Mouse (Mus musculus) forebrain, embryonic 16.5 days (tissue): ENCODE results near the gene Rbm4b. TPM values are rescaled to one million over a fixed set of nuclear protein-coding genes. Genes with fewer than 3 reads are reported as not detected.

Experiments
- ATAC-seq: fragments of 200-750 bp; cut with Nextera tagmentation; 2 replicates; pipeline ENCODE4 v1.8.0; 2017; ENCODE audit warnings: mild to moderate bottlenecking, moderate library complexity
- H3K27ac ChIP-seq: fragments of 300-500 bp; sonication (generic); 2 replicates; pipeline ENCODE4 v1.5.1; 2014; ENCODE audit warnings: low read length, control low read depth
- H3K27me3 ChIP-seq: fragments of 300-500 bp; sonication (generic); replicated peaks from 2 replicates; pipeline ENCODE4 v1.6.1; 2014; ENCODE audit warnings: low read length; ENCODE audit not compliant: control insufficient read depth, insufficient read depth
- H3K36me3 ChIP-seq: fragments of 300-500 bp; sonication (generic); 2 replicates; pipeline ENCODE4 v1.6.1; 2014; ENCODE audit not compliant: control insufficient read depth, insufficient read depth
- H3K4me1 ChIP-seq: fragments of 300-500 bp; sonication (generic); replicated peaks from 2 replicates; pipeline ENCODE4 v1.6.1; 2014; ENCODE audit warnings: low read length; ENCODE audit not compliant: control insufficient read depth, insufficient read depth
- H3K4me2 ChIP-seq: fragments of 300-500 bp; sonication (generic); 2 replicates; pipeline ENCODE4 v1.6.1; 2014; ENCODE audit warnings: mild to moderate bottlenecking, low read length, control low read depth
- H3K4me3 ChIP-seq: fragments of 300-500 bp; sonication (generic); replicated peaks from 2 replicates; pipeline ENCODE4 v1.5.1; 2014; ENCODE audit warnings: mild to moderate bottlenecking, low read length, control low read depth
- H3K9ac ChIP-seq: fragments of 300-500 bp; sonication (generic); replicated peaks from 2 replicates; pipeline ENCODE4 v1.6.1; 2014; ENCODE audit warnings: low read depth, low read length, control low read depth
- H3K9me3 ChIP-seq: fragments of 300-500 bp; sonication (generic); 2 replicates; pipeline ENCODE4 v1.6.1; 2016; ENCODE audit warnings: low read length; ENCODE audit not compliant: control insufficient read depth
- WGBS: fragments of 180-500 bp; shearing (Covaris S2); extraction: QIAGEN DNeasy Blood & Tissue Kit; methylation state at CpG from one replicate; pipeline ENCODE4 v1.1.7; 2014; 5-methylcytosine and 5-hydroxymethylcytosine counted together
- polyA plus RNA-seq: library from polyadenylated mRNA; unstranded; fragments of >200 nt; fragmentation: Nextera tagmentation; extraction: Ambion mirVana; gene quantifications from 2 replicates; pipeline ENCODE4 v1.2.1, GENCODE M21; 2015

The Rbm4b gene
- polyA plus RNA-seq, 1 experiment from 2014 or later, result 189 TPM

- peaks cover 54% of the 10 kb centered on the region for H3K36me3 ChIP-seq
- no peak overlapping the region for H3K9ac ChIP-seq
- H3K27me3 ChIP-seq, result no peaks in the 10 kb centered on the region
- H3K4me3 ChIP-seq, result no peak overlapping the region
- WGBS, result 84% methylated on average over 10 of the region's 10 CpGs
- no peak for ATAC-seq
- H3K4me2 ChIP-seq, result no peak overlapping the region
- H3K4me1 ChIP-seq, result no peaks in the 10 kb centered on the region
- no peak overlapping the region for H3K27ac ChIP-seq
- no peaks in the 10 kb centered on the region for H3K9me3 ChIP-seq
Observed at GRCm38 (mm10) chr19:4741482-4741881, 14.8 kb upstream of the Rbm4b start.

GRCm38 (mm10) chr19:4742229-4742628, 14.1 kb upstream of the Rbm4b start:
- Histone ChIP-seq H3K9ac (no peak overlapping the region), H3K27ac (no peak overlapping the region), H3K36me3 (peaks cover 60% of the 10 kb centered on the region), H3K4me3 (no peak overlapping the region), H3K9me3 (no peaks in the 10 kb centered on the region), H3K4me2 (no peak overlapping the region), H3K4me1 (no peaks in the 10 kb centered on the region), H3K27me3 (no peaks in the 10 kb centered on the region)
- ATAC-seq, result no peak
- WGBS, result 92% methylated on average over 6 of the region's 6 CpGs

- H3K9me3 ChIP-seq, result no peaks in the 10 kb centered on the region
- no peak overlapping the region for H3K27ac ChIP-seq
- no peak for ATAC-seq
- H3K36me3 ChIP-seq, result peaks cover 62% of the 10 kb centered on the region
- no peaks in the 10 kb centered on the region for H3K4me1 ChIP-seq
- H3K4me3 ChIP-seq, result no peak overlapping the region
- no peak overlapping the region for H3K4me2 ChIP-seq
- H3K27me3 ChIP-seq, result no peaks in the 10 kb centered on the region
- no peak overlapping the region for H3K9ac ChIP-seq
- 38% methylated on average over 5 of the region's 5 CpGs for WGBS
Observed at GRCm38 (mm10) chr19:4743524-4743923, 12.8 kb upstream of the Rbm4b start.

- H3K27me3 ChIP-seq, result no peaks in the 10 kb centered on the region
- peaks cover 63% of the 10 kb centered on the region for H3K36me3 ChIP-seq
- no peak for ATAC-seq
- no peak overlapping the region for H3K4me2 ChIP-seq
- no peak overlapping the region for H3K9ac ChIP-seq
- 88% methylated on average over 14 of the region's 14 CpGs for WGBS
- no peak overlapping the region for H3K27ac ChIP-seq
- no peak overlapping the region for H3K4me3 ChIP-seq
- H3K9me3 ChIP-seq, result no peaks in the 10 kb centered on the region
- H3K4me1 ChIP-seq, result no peaks in the 10 kb centered on the region
Observed at GRCm38 (mm10) chr19:4744026-4744425, 12.3 kb upstream of the Rbm4b start.

- H3K27me3 ChIP-seq, result no peaks in the 10 kb centered on the region
- no peaks in the 10 kb centered on the region for H3K9me3 ChIP-seq
- no peak overlapping the region for H3K27ac ChIP-seq
- H3K4me1 ChIP-seq, result no peaks in the 10 kb centered on the region
- no peak overlapping the region for H3K4me2 ChIP-seq
- H3K4me3 ChIP-seq, result no peak overlapping the region
- no peak for ATAC-seq
- no peak overlapping the region for H3K9ac ChIP-seq
- H3K36me3 ChIP-seq, result peaks cover 62% of the 10 kb centered on the region
- whole genome bisulfite sequencing, result 57% methylated on average over 9 of the region's 9 CpGs
Observed at GRCm38 (mm10) chr19:4745057-4745456, 11.2 kb upstream of the Rbm4b start.

- WGBS, result 90% methylated on average over 10 of the region's 10 CpGs
- no peak overlapping the region for H3K4me3 ChIP-seq
- no peak overlapping the region for H3K27ac ChIP-seq
- no peak overlapping the region for H3K4me2 ChIP-seq
- no peaks in the 10 kb centered on the region for H3K4me1 ChIP-seq
- no peaks in the 10 kb centered on the region for H3K27me3 ChIP-seq
- peaks cover 60% of the 10 kb centered on the region for H3K36me3 ChIP-seq
- H3K9ac ChIP-seq, result no peak overlapping the region
- no peaks in the 10 kb centered on the region for H3K9me3 ChIP-seq
- ATAC-seq, result no peak
Observed at GRCm38 (mm10) chr19:4745681-4746080, 10.6 kb upstream of the Rbm4b start.

- H3K27me3 ChIP-seq, result no peaks in the 10 kb centered on the region
- H3K9ac ChIP-seq, result no peak overlapping the region
- no peak overlapping the region for H3K27ac ChIP-seq
- H3K36me3 ChIP-seq, result peaks cover 60% of the 10 kb centered on the region
- H3K4me2 ChIP-seq, result no peak overlapping the region
- H3K4me1 ChIP-seq, result no peaks in the 10 kb centered on the region
- no peaks in the 10 kb centered on the region for H3K9me3 ChIP-seq
- no peak overlapping the region for H3K4me3 ChIP-seq
- 86% methylated on average over 14 of the region's 14 CpGs for WGBS
- ATAC-seq, result no peak
Observed at GRCm38 (mm10) chr19:4746611-4747010, 9.7 kb upstream of the Rbm4b start.

GRCm38 (mm10) chr19:4747631-4748312, 8.5 kb upstream of the Rbm4b start:
- 95% methylated on average over 9 of the region's 9 CpGs for WGBS
- Histone ChIP-seq H3K4me3 (no peak overlapping the region), H3K27me3 (no peaks in the 10 kb centered on the region), H3K9ac (no peak overlapping the region), H3K4me1 (no peaks in the 10 kb centered on the region), H3K27ac (no peak overlapping the region), H3K36me3 (peaks cover 57% of the 10 kb centered on the region), H3K9me3 (no peaks in the 10 kb centered on the region), H3K4me2 (no peak overlapping the region)
- ATAC-seq, result no peak

- H3K36me3 ChIP-seq, result peaks cover 59% of the 10 kb centered on the region
- no peak for ATAC-seq
- H3K4me3 ChIP-seq, result no peak overlapping the region
- no peaks in the 10 kb centered on the region for H3K9me3 ChIP-seq
- no peaks in the 10 kb centered on the region for H3K27me3 ChIP-seq
- H3K27ac ChIP-seq, result no peak overlapping the region
- H3K4me1 ChIP-seq, result no peaks in the 10 kb centered on the region
- H3K9ac ChIP-seq, result no peak overlapping the region
- 86% methylated on average over 10 of the region's 10 CpGs for WGBS
- H3K4me2 ChIP-seq, result no peak overlapping the region
Observed at GRCm38 (mm10) chr19:4748493-4748892, 7.8 kb upstream of the Rbm4b start.

- no peak overlapping the region for H3K9ac ChIP-seq
- H3K27me3 ChIP-seq, result no peaks in the 10 kb centered on the region
- H3K27ac ChIP-seq, result no peak overlapping the region
- H3K4me2 ChIP-seq, result no peak overlapping the region
- H3K36me3 ChIP-seq, result peaks cover 48% of the 10 kb centered on the region
- H3K9me3 ChIP-seq, result no peaks in the 10 kb centered on the region
- no peak overlapping the region for H3K4me3 ChIP-seq
- no peaks in the 10 kb centered on the region for H3K4me1 ChIP-seq
- ATAC-seq, result no peak
- WGBS, result 83% methylated on average over 6 of the region's 6 CpGs
Observed at GRCm38 (mm10) chr19:4749975-4750374, 6.3 kb upstream of the Rbm4b start.
